Mouse (Mus musculus) hindbrain, embryonic 11.5 days (tissue): ENCODE results near the gene Syne4. TPM values are rescaled to one million over a fixed set of nuclear protein-coding genes. Genes with fewer than 3 reads are reported as not detected.

ENCODE experiments used
- ATAC-seq: fragments of 200-750 bp; cut with Nextera tagmentation; 2 replicates; pipeline ENCODE4 v1.8.0; 2017; ENCODE audit warnings: mild to moderate bottlenecking, moderate TSS enrichment, moderate library complexity; ENCODE audit not compliant: low FRiP score
- DNase-seq: peaks from one replicate; pipeline ENCODE4 v3.0.0-alpha.2; 2015; ENCODE audit warnings: low spot score
- H3K27ac ChIP-seq: fragments of 300-500 bp; sonication (generic); 2 replicates; pipeline ENCODE4 v1.5.1; 2014; ENCODE audit warnings: mild to moderate bottlenecking, low read depth, low read length
- H3K27me3 ChIP-seq: fragments of 300-500 bp; sonication (generic); 2 replicates; pipeline ENCODE4 v1.6.1; 2014; ENCODE audit warnings: mild to moderate bottlenecking, low read length, moderate library complexity, mixed read lengths; ENCODE audit not compliant: control insufficient read depth, insufficient read depth
- H3K36me3 ChIP-seq: fragments of 300-500 bp; sonication (generic); 2 replicates; pipeline ENCODE4 v1.6.1; 2014; ENCODE audit warnings: mild to moderate bottlenecking, low read length, moderate library complexity, mixed read lengths; ENCODE audit not compliant: control insufficient read depth, insufficient read depth
- H3K4me1 ChIP-seq: fragments of 300-500 bp; sonication (generic); replicated peaks from 2 replicates; pipeline ENCODE4 v1.6.1; 2014; ENCODE audit warnings: low read length, mixed read lengths; ENCODE audit not compliant: control insufficient read depth, insufficient read depth
- H3K4me2 ChIP-seq: fragments of 300-500 bp; sonication (generic); replicated peaks from 2 replicates; pipeline ENCODE4 v1.6.1; 2014; ENCODE audit warnings: mild to moderate bottlenecking, low read depth, low read length
- H3K4me3 ChIP-seq: fragments of 300-500 bp; sonication (generic); 2 replicates; pipeline ENCODE4 v1.5.1; 2014; ENCODE audit warnings: low read depth, low read length
- H3K9ac ChIP-seq: fragments of 300-500 bp; sonication (generic); 2 replicates; pipeline ENCODE4 v1.6.1; 2014; ENCODE audit warnings: low read depth, low read length
- H3K9me3 ChIP-seq: fragments of 300-500 bp; sonication (generic); 2 replicates; pipeline ENCODE4 v1.6.1; 2016; ENCODE audit warnings: low read length; ENCODE audit not compliant: control insufficient read depth
- WGBS: fragments of 180-500 bp; shearing (Covaris S2); extraction: QIAGEN DNeasy Blood & Tissue Kit; methylation state at CpG from one replicate; pipeline ENCODE4 v1.1.7; 2014; 5-methylcytosine and 5-hydroxymethylcytosine counted together
- polyA plus RNA-seq: library from polyadenylated mRNA; unstranded; fragments of >200 nt; fragmentation: Nextera tagmentation; extraction: Ambion mirVana; gene quantifications from 2 replicates; pipeline ENCODE4 v1.2.1, GENCODE M21; 2014

Syne4 gene
- polyA plus RNA-seq, 1 experiment from 2014 or later = 17.4 TPM

DNA sequence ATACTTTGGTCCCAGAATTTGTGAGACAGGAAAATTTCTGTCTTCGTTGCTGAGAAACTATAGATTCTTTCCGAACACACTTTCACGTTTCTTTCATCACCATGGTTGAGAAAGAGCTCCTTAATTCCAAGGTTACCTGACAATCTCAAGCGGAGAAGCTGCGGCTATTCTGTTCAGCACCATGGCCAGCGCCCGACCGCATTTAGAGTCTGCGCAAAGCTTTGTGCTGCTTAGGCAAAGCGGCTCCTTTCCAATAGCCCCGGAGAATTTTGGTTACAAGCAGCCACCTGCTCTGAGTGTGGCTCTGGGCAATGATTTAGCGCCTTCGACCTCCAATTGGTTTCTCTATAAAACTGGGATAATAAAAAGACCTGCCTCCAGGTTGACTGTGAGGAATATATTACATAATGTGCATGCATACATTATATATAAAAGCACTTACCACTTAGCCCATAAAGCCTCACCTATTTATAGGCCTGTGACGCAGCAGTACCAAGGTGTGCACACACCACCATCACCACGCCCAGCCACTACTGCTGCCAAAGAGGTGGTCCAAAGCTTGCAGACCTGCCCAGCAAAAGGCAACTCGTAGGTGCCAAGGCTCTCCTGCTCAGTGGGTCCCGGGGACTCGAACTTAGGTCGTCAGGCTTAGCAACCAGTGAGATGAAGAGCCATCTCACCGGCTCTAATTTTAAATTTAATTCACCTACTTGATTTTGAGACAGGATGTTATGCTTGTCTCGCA lies 32.2 kb downstream of the Syne4 start:
- H3K4me1 ChIP-seq = 0 out of 2 replicates have a peak, but pooled peaks cover 2% of the 10 kb centered on the region
- no peaks in the 10 kb centered on the region for H3K36me3 ChIP-seq
- no peak overlapping the region for H3K4me3 ChIP-seq
- WGBS = 28% methylated on average over 21 of the region's 21 CpGs
- peaks cover 12% of the 10 kb centered on the region for H3K27me3 ChIP-seq
- DNase-seq (peak; percentile 83), ATAC-seq (no peak)
- H3K9ac ChIP-seq = no peak overlapping the region
- H3K9me3 ChIP-seq = no peaks in the 10 kb centered on the region
- H3K27ac ChIP-seq = no peak overlapping the region
- no peak overlapping the region for H3K4me2 ChIP-seq

DNA sequence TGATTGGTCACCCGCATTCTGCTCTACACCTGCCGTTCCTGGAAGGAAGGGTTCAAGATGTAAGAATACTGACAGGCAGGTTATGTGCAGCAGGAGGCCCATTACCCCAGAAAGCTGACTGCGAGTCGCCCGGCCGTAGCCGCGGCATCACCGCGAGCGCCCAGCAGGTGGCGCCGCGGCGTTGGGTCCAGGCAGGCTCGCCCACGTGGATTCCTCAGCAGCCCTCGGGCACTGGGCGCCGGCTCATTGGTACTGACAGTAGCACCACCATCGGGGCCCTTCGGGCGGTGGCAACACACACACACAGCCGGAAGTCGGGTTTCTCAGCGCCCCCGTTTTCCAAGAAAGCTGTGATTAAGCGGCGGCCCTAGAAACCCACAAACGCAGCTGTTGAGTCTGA lies 33.2 kb downstream of the Syne4 start:
- DNase-seq (peak; percentile 90), ATAC-seq (peak; percentile 67; the same call in 1 of the 2 replicates)
- Histone ChIP-seq H3K9me3 (no peaks in the 10 kb centered on the region), H3K9ac (no peak overlapping the region), H3K4me1 (0 out of 2 replicates have a peak, but pooled peaks cover 2% of the 10 kb centered on the region), H3K36me3 (no peaks in the 10 kb centered on the region), H3K4me3 (no peak overlapping the region), H3K4me2 (no peak overlapping the region; the same call in 1 of the 2 replicates), H3K27ac (no peak overlapping the region), H3K27me3 (peaks cover 12% of the 10 kb centered on the region)
- WGBS = 2% methylated on average over 30 of the region's 30 CpGs

DNA sequence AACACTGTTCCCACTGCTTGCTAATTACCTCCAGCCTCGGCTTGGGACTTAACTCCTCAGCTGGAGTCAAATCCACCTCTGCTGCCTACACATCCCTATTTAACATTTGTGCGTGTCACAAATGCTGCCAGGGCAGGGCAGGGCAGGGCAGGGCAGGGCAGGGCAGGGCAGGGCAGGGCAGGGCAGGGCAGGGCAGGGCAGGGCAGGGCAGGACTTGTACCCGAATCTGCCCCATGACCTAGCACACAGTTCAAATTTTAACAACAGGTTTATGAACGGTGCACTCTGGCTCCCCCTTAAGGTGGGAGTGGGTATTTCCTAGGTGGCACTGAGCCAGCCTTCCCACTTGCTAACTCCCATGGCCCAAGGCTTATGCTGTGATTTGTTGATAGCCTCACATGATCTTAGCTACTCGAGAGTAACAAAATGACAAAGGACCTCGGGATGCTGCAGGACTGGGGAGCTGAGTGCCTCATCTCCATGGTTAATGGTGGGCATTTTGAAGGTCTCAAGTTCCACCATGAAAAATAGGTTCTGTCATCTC lies 38.7 kb downstream of the Syne4 start:
- WGBS = 13% methylated on average over 6 of the region's 6 CpGs
- H3K9me3 ChIP-seq = no peaks in the 10 kb centered on the region
- 0 out of 2 replicates have a peak, but pooled peaks cover 2% of the 10 kb centered on the region for H3K27me3 ChIP-seq
- H3K9ac ChIP-seq = no peak overlapping the region
- no peak overlapping the region for H3K4me2 ChIP-seq
- no peak overlapping the region for H3K4me3 ChIP-seq
- no peak overlapping the region for H3K27ac ChIP-seq
- DNase-seq (peak; percentile 86), ATAC-seq (peak; percentile 57; the same call in 1 of the 2 replicates)
- H3K36me3 ChIP-seq = no peaks in the 10 kb centered on the region; the same call in 1 of the 2 replicates
- H3K4me1 ChIP-seq = no peaks in the 10 kb centered on the region

DNA sequence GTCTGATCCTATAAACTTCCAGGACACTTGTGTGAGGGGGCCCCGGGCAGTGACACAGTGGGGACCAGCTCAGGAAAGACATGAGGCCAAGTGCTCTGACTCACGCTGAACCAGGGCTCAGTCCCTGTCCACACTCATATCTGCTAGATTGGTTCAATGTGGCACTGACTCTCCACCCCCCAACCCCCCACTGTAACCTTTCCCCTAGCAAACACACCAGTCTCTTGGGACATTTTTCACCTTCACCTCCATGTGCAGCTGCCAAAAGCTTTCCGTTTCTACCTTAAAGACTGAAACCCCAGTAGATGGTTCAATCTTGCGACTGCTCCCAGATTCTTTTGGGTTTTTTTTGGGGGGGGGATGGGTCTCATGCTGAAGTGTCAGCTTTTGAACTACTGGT lies 39.5 kb downstream of the Syne4 start:
- 68% methylated on average over 4 of the region's 4 CpGs for WGBS
- no peak overlapping the region for H3K27ac ChIP-seq
- DNase-seq (no peak), ATAC-seq (no peak)
- no peaks in the 10 kb centered on the region; the same call in 1 of the 2 replicates for H3K36me3 ChIP-seq
- H3K4me1 ChIP-seq = no peaks in the 10 kb centered on the region; the same call in 1 of the 2 replicates
- no peak overlapping the region for H3K4me3 ChIP-seq
- no peak overlapping the region for H3K9ac ChIP-seq
- H3K9me3 ChIP-seq = no peaks in the 10 kb centered on the region
- no peak overlapping the region for H3K4me2 ChIP-seq
- H3K27me3 ChIP-seq = no peaks in the 10 kb centered on the region

DNA sequence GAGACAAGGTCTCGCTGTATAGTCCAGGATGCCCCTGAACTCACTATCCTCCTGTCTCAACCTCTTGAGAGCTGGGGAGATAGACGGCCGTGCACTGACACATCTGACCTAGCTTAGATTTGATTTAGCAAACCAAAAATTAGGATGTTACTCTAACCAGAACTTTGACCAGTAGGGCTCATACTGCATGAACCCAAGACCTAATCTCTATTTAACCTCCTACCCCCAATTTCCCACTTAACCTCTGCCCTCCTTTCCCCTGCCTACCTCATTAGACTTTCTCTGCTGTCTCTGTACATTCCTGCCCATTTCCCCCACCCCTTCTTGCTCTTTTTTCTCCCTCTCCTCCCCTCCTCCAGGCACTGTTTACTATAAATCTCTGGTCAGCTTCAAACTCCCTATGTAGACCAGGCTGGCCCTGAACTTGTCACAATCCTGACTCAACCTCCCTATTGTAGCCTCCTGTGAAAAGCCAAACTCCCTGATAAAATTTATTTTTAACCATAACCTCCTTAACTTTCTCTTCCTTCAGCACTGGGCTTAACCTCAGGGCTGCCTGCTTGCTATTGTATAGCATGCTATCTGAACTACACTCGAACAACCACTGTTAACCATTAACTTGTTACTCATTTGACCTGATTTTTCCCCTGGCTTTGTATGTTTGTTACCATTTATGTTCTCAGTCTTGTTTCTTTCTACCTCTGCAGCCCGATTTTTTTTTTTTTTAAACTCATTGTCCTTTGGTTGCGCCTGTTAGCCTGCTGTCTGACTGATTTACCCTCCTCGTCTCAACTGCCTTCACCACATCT lies 44.0 kb downstream of the Syne4 start:
- Histone ChIP-seq H3K4me1 (peaks cover 8% of the 10 kb centered on the region), H3K9me3 (no peaks in the 10 kb centered on the region), H3K9ac (no peak overlapping the region), H3K4me3 (no peak overlapping the region), H3K27ac (no peak overlapping the region), H3K36me3 (no peaks in the 10 kb centered on the region; the same call in 1 of the 2 replicates), H3K27me3 (no peaks in the 10 kb centered on the region), H3K4me2 (no peak overlapping the region)
- no peak for DNase-seq
- ATAC-seq = no peak
- 58% methylated on average over 7 of the region's 7 CpGs for WGBS

DNA sequence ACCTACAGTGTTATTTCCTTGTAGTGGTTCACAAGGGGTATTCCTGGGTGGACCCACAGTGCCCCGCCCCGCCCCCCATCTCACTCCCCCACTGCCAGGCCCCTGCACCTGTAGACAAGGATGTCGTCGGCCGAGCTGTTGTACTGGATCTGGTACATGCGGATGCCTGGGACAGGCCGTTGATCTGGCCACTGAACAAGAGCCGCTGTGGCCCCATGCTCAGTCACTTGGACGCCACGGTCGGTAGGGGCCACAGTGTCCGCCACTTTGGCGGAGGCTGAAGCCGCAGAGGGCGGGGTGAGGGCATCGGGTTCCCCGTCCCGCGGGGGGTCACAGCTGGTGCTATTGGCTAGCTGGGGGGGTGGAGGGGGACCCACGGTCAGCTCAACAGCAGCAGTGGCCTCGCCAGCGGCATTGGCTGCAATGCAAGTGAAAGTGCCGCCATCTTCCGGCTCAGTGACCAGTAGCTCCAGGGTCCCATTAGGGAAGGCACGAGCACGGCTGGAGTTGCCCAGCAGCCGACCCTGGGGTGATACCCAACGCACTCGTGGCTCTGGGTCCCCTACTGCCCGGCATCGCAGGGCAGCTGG lies 44.8 kb downstream of the Syne4 start:
- Histone ChIP-seq H3K27ac (no peak overlapping the region), H3K4me3 (no peak overlapping the region), H3K9ac (no peak overlapping the region), H3K36me3 (no peaks in the 10 kb centered on the region; the same call in 1 of the 2 replicates), H3K4me2 (0 out of 2 replicates have a peak overlapping the region, but pooled peaks have one; percentile 17), H3K9me3 (no peaks in the 10 kb centered on the region), H3K27me3 (no peaks in the 10 kb centered on the region), H3K4me1 (peaks cover 8% of the 10 kb centered on the region)
- WGBS = 71% methylated on average over 31 of the region's 31 CpGs
- ATAC-seq (no peak), DNase-seq (no peak)

DNA sequence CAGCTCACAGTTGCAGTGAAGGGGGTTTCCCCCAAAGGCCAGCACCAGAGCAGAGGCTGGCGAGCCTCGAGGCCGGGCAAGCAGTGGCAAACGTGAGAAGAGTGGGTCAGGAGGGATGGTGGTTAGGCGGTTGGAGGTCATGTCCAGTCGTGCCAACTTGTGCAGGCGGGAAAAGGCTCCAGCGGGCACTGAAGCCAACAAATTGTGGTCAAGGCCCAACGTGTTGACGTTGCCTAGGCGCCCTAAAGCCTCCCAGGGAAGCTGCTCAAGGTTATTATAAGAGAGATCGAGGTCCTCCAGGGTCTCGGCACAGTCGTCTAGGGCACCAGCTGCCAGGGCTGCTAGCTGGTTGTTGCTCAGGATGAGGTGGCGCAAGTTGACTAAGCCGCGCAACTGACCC lies 45.4 kb downstream of the Syne4 start:
- DNase-seq (no peak), ATAC-seq (no peak)
- no peaks in the 10 kb centered on the region; the same call in 1 of the 2 replicates for H3K36me3 ChIP-seq
- WGBS = 92% methylated on average over 17 of the region's 17 CpGs
- peaks cover 8% of the 10 kb centered on the region for H3K4me1 ChIP-seq
- no peak overlapping the region for H3K27ac ChIP-seq
- H3K27me3 ChIP-seq = no peaks in the 10 kb centered on the region
- H3K4me2 ChIP-seq = no peak overlapping the region
- H3K9ac ChIP-seq = no peak overlapping the region
- no peaks in the 10 kb centered on the region for H3K9me3 ChIP-seq
- no peak overlapping the region for H3K4me3 ChIP-seq

DNA sequence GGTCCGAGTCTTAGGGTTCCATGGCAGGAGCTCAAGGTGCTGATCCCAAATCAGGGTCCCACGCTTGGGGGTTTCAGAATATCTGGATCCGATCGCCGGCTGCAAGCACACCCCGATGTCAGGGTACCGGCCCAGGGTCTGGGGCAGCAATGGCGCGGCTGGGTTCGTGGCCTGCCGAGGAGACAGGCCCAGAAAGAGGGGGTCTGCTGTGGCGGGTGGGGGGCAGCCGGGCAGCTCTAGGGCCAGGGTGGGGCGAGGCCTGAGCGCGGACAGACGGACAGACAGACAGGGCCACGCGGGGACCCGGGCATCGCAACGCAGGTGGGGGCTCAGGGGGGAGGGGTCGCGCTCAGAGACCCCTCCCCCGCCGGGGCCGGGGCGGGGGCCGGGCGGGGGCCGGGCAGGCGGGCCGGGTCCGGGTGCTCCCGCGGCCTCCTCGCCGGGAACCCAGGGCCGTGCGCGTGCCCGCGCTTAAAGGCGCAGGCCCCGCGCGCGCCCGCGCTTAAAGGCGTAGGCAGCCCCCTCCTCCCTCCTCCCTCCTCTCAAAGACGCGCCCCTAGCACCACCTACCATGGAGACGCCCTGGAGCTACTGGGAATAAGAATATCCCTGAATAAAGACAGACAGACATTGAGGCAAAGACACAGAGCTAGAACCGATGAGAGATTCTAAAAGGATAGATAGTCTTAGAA lies 48.2 kb downstream of the Syne4 start, which contains the start of gene Lrfn3:
TSS of gene Lrfn3 (minus strand) at position 121 of the 692 bp plus-strand sequence.
- no peaks in the 10 kb centered on the region for H3K36me3 ChIP-seq
- H3K4me3 ChIP-seq = peak within 1 kb of the TSS; percentile 85
- DNase-seq (peak; percentile 96), ATAC-seq (peak; percentile 72; the same call in 1 of the 2 replicates)
- H3K4me2 ChIP-seq = peak within 1 kb of the TSS; percentile 86
- H3K9ac ChIP-seq = peak within 1 kb of the TSS; percentile 91
- no peaks in the 10 kb centered on the region for H3K9me3 ChIP-seq
- 2% methylated on average over 36 of the region's 55 CpGs for WGBS
- no peaks in the 10 kb centered on the region for H3K27me3 ChIP-seq
- H3K27ac ChIP-seq = no peak within 1 kb of the TSS
- H3K4me1 ChIP-seq = peaks cover 8% of the 10 kb centered on the region
